Mouse (Mus musculus): ENCODE results near the gene Trim38.

The Trim38 gene

GRCm38 (mm10) chr13:23839308-23839707 is 69.6 kb downstream of the Trim38 start, which contains the start of gene Slc17a3:
Slc17a3 (plus strand) TSS chr13:23839434.
- DNase-seq: peak; percentile 57

Data from kidney, postnatal 14 days (tissue).